Mouse (Mus musculus) myocyte (in vitro differentiated cells): Measurements from ENCODE around the gene Pnmt.

Experiments
- CEBPB ChIP-seq: IDR thresholded peaks from 2 replicates; pipeline ENCODE4 v1.6.1; 2011; ENCODE audit warnings: mild to moderate bottlenecking, moderate library complexity; ENCODE audit not compliant: poor library complexity, insufficient read depth, severe bottlenecking
- E2F4 ChIP-seq: IDR thresholded peaks from one replicate; pipeline ENCODE4 v1.6.1; 2011; ENCODE audit warnings: mild to moderate bottlenecking, control low read depth, moderate library complexity; ENCODE audit not compliant: insufficient read depth
- MYOG ChIP-seq, 3 experiments: IDR thresholded peaks; one replicate each; pipeline ENCODE4 v1.6.1; 2011; ENCODE audit warnings: control low read depth in 2 of 3, low read depth in 2 of 3, mild to moderate bottlenecking in 2 of 3; ENCODE audit not compliant: insufficient read length in 2 of 3, control insufficient read depth in 1 of 3, insufficient read depth in 1 of 3
- POLR2A ChIP-seq: IDR thresholded peaks from one replicate; pipeline ENCODE4 v1.6.1; 2011; ENCODE audit warnings: low read depth, mild to moderate bottlenecking, control low read depth, moderate library complexity; ENCODE audit not compliant: insufficient read length
- TCF12 ChIP-seq: IDR thresholded peaks from one replicate; pipeline ENCODE4 v1.6.1; 2011; ENCODE audit warnings: mild to moderate bottlenecking, control low read depth; ENCODE audit not compliant: poor library complexity, insufficient read depth, severe bottlenecking

GRCm38 (mm10) chr11:98428436-98428835, 42.2 kb downstream of the Pnmt start:
- TF ChIP-seq POLR2A (no peak), CEBPB (no peak), MYOG (IDR thresholded peaks at IDR 0.05; ENCODE audit: control insufficient read depth in 1 of 3, insufficient read depth in 1 of 3, insufficient read length in 2 of 3, low read depth in 2 of 3) (no peak), E2F4 (no peak), TCF12 (no peak)
